In genomic region chr7:116307099-116307870, GRCm38 (mm10) we compare ENCODE assay signal across 8 mouse cellular contexts. TPM values are rescaled to one million over a fixed set of nuclear protein-coding genes. Genes with fewer than 3 reads are reported as not detected.
DNase-seq lines count a peak whose midpoint lies in the region; ATAC-seq and TF ChIP-seq lines count a peak whose summit lies in the region.

No protein-coding gene starts in this region.

- peaks cover 5% of the 10 kb centered on the region; the same call in 1 of the 2 replicates for H3K27me3 ChIP-seq in heart, embryonic 11.5 days (ENCODE audit: control insufficient read depth, insufficient read depth, low read length)
- peaks cover 12% of the 10 kb centered on the region for H3K27me3 ChIP-seq in kidney, embryonic 14.5 days (ENCODE audit: control insufficient read depth, insufficient read depth, low read length)
- peaks cover 20% of the 10 kb centered on the region for H3K27me3 ChIP-seq in liver, postnatal 0 days (ENCODE audit: insufficient read depth, low read length)

- H3K4me3 ChIP-seq in ES-E14 (ENCODE audit: insufficient read depth in 1 of 2, low read depth in 1 of 2, low read length in 2 of 2, poor library complexity in 1 of 2, severe bottlenecking in 1 of 2) = peak overlapping the region; percentile 89 to 98
- peak overlapping the region; percentile 69 for H3K4me3 ChIP-seq in bone marrow, adult 2 months (replicated peaks; ENCODE audit: control insufficient read depth, low read depth, low read length)
- H3K4me3 ChIP-seq in embryonic fibroblast, embryonic 13.5 days (ENCODE audit: insufficient read depth, low read length) = peak overlapping the region; percentile 47
- H3K4me3 ChIP-seq in heart, embryonic 11.5 days (ENCODE audit: low read depth, low read length) = peak overlapping the region; percentile 86
- H3K4me3 ChIP-seq in kidney, embryonic 14.5 days (ENCODE audit: low read length) = peak overlapping the region; percentile 76
- peak overlapping the region; percentile 75 for H3K4me3 ChIP-seq in liver, postnatal 0 days (ENCODE audit: low read depth, low read length)
- H3K4me3 ChIP-seq in olfactory bulb, adult 2 months (ENCODE audit: insufficient read depth, low read depth, low read length) = peak overlapping the region; percentile 53

- no peak for TF ChIP-seq CTCF in bone marrow, adult 2 months (IDR thresholded peaks at IDR 0.05; ENCODE audit: control insufficient read depth, insufficient read depth, low read length)
- TF ChIP-seq CTCF in embryonic fibroblast, embryonic 13.5 days (IDR thresholded peaks at IDR 0.05; ENCODE audit: borderline replicate concordance, insufficient read depth, low read length) = no peak
- TF ChIP-seq CTCF in liver, postnatal 0 days (IDR thresholded peaks at IDR 0.05; ENCODE audit: low read depth) = no peak
- TF ChIP-seq CTCF in olfactory bulb, adult 2 months (IDR thresholded peaks at IDR 0.05; ENCODE audit: insufficient read depth, low read depth, low read length) = no peak

- peak overlapping the region; percentile 95 for H3K9ac ChIP-seq in ES-E14 (ENCODE audit: insufficient read depth, low read depth, low read length, poor library complexity, severe bottlenecking)
- peak overlapping the region; percentile 73 for H3K9ac ChIP-seq in heart, embryonic 11.5 days (ENCODE audit: low read depth, low read length)
- peak overlapping the region; percentile 65 for H3K9ac ChIP-seq in kidney, embryonic 14.5 days (ENCODE audit: low read depth, low read length)
- peak overlapping the region; percentile 60 for H3K9ac ChIP-seq in liver, postnatal 0 days (replicated peaks)

- peak overlapping the region; percentile 92 for H3K27ac ChIP-seq in ES-E14 (ENCODE audit: insufficient read depth, low read depth, low read length, poor library complexity, severe bottlenecking)
- H3K27ac ChIP-seq in bone marrow, adult 2 months (ENCODE audit: control insufficient read depth, insufficient read depth, low read depth, low read length, poor library complexity) = no peak overlapping the region; the same call in 1 of the 2 replicates
- H3K27ac ChIP-seq in embryonic fibroblast, embryonic 13.5 days (ENCODE audit: insufficient read depth, low read length) = no peak overlapping the region
- peak overlapping the region; percentile 66 for H3K27ac ChIP-seq in heart, embryonic 11.5 days (ENCODE audit: low read depth, low read length)
- H3K27ac ChIP-seq in kidney, embryonic 14.5 days (ENCODE audit: low read depth, low read length) = peak overlapping the region; percentile 69; the same call in 1 of the 2 replicates
- H3K27ac ChIP-seq in liver, postnatal 0 days (ENCODE audit: low read depth) = peak overlapping the region; percentile 74
- H3K27ac ChIP-seq in olfactory bulb, adult 2 months (ENCODE audit: insufficient read depth, low read depth, low read length) = no peak overlapping the region

- no peak for TF ChIP-seq POLR2A in bone marrow, adult 2 months (IDR thresholded peaks at IDR 0.05; ENCODE audit: borderline replicate concordance, control insufficient read depth, low read depth, low read length)
- TF ChIP-seq POLR2A in embryonic fibroblast, embryonic 13.5 days (IDR thresholded peaks at IDR 0.05; ENCODE audit: low read depth, low read length) = peak; percentile 49; the same call in 1 of the 2 replicates
- TF ChIP-seq POLR2A in olfactory bulb, adult 2 months (IDR thresholded peaks at IDR 0.05; ENCODE audit: insufficient read depth, low read depth, low read length) = no peak

- TF ChIP-seq EP300 in liver, postnatal 0 days (IDR thresholded peaks at IDR 0.05; ENCODE audit: low read depth) = no peak

- H3K36me3 ChIP-seq in ES-E14 (ENCODE audit: control insufficient read depth, insufficient read depth, low read length, poor library complexity, severe bottlenecking) = no peaks in the 10 kb centered on the region; the same call in 1 of the 2 replicates
- no peaks in the 10 kb centered on the region for H3K36me3 ChIP-seq in heart, embryonic 11.5 days (ENCODE audit: control insufficient read depth, insufficient read depth, low read length)
- no peaks in the 10 kb centered on the region for H3K36me3 ChIP-seq in kidney, embryonic 14.5 days (ENCODE audit: control insufficient read depth, insufficient read depth, low read length)
- no peaks in the 10 kb centered on the region for H3K36me3 ChIP-seq in liver, postnatal 0 days (replicated peaks; ENCODE audit: insufficient read depth, low read length)

- peaks cover 4 to 14% of the 10 kb centered on the region in 2 experiments; a peak in 3 of 4 replicates for H3K4me1 ChIP-seq in ES-E14 (ENCODE audit: control insufficient read depth in 2 of 2, insufficient read depth in 2 of 2, low read length in 2 of 2, poor library complexity in 1 of 2)
- no peaks in the 10 kb centered on the region; the same call in 1 of the 2 replicates for H3K4me1 ChIP-seq in bone marrow, adult 2 months (ENCODE audit: control insufficient read depth, insufficient read depth, low read length)
- H3K4me1 ChIP-seq in embryonic fibroblast, embryonic 13.5 days (ENCODE audit: control insufficient read depth, insufficient read depth, low read length) = no peaks in the 10 kb centered on the region
- H3K4me1 ChIP-seq in heart, embryonic 11.5 days (ENCODE audit: control insufficient read depth, insufficient read depth, low read length) = peaks cover 5% of the 10 kb centered on the region; the same call in 1 of the 2 replicates
- peaks cover 13% of the 10 kb centered on the region for H3K4me1 ChIP-seq in kidney, embryonic 14.5 days (ENCODE audit: control insufficient read depth, insufficient read depth, low read length)
- peaks cover 7% of the 10 kb centered on the region for H3K4me1 ChIP-seq in liver, postnatal 0 days (ENCODE audit: insufficient read depth)
- peaks cover 14% of the 10 kb centered on the region for H3K4me1 ChIP-seq in olfactory bulb, adult 2 months (ENCODE audit: control insufficient read depth, insufficient read depth, low read length)

- in situ Hi-C loops in ES-E14 (cut with MboI; ENCODE audit: low sequenced_read_pairs in 2 of 2, unreplicated experiment in 2 of 2) = no loop called here

- under 1% methylated on average over 63 of the region's 63 CpGs for WGBS in bone marrow, adult 2 months
- 1% methylated on average over 63 of the region's 63 CpGs for WGBS in heart, embryonic 11.5 days (ENCODE audit: insufficient replicate concordance)
- 1% methylated on average over 62 of the region's 63 CpGs for WGBS in kidney, embryonic 14.5 days
- WGBS in liver, postnatal 0 days (ENCODE audit: insufficient replicate concordance) = under 1% methylated on average over 57 of the region's 63 CpGs
- under 1% methylated on average over 63 of the region's 63 CpGs for WGBS in olfactory bulb, adult 2 months

- ATAC-seq in heart, embryonic 11.5 days (replicated peaks; ENCODE audit: insufficient number of reproducible peaks, low FRiP score, low TSS enrichment) = peak; percentile 78
- peak; percentile 72 for ATAC-seq in kidney, embryonic 14.5 days (ENCODE audit: low FRiP score, low TSS enrichment)
- ATAC-seq in liver, postnatal 0 days = peak; percentile 78

- H3K9me3 ChIP-seq in ES-E14 (ENCODE audit: control insufficient read depth, insufficient read depth, low read depth, low read length) = no peaks in the 10 kb centered on the region
- H3K9me3 ChIP-seq in heart, embryonic 11.5 days (replicated peaks; ENCODE audit: control insufficient read depth, low read length) = no peaks in the 10 kb centered on the region
- no peaks in the 10 kb centered on the region for H3K9me3 ChIP-seq in kidney, embryonic 14.5 days (ENCODE audit: control insufficient read depth, low read length)
- H3K9me3 ChIP-seq in liver, postnatal 0 days (ENCODE audit: low read length) = no peaks in the 10 kb centered on the region

- DNase-seq in ES-E14 (ENCODE audit: low read depth, low spot score) = peak; percentile 76
- DNase-seq in liver, postnatal 0 days = peak; percentile 62
- DNase-seq in urinary bladder, postnatal 25 days (ENCODE audit: low spot score) = peak; percentile 59

- H3K4me2 ChIP-seq in heart, embryonic 11.5 days = peak overlapping the region; percentile 97
- H3K4me2 ChIP-seq in kidney, embryonic 14.5 days (replicated peaks; ENCODE audit: low read depth, low read length) = peak overlapping the region; percentile 97
- H3K4me2 ChIP-seq in liver, postnatal 0 days (ENCODE audit: low read depth, low read length) = peak overlapping the region; percentile 95

TF ChIP-seq in ES-E14, 5 proteins besides CTCF, POLR2A, EP300 and RAD21:
- TF ChIP-seq MAFK (IDR thresholded peaks at IDR 0.05; ENCODE audit: insufficient read depth, low read depth, low read length) = no peak
- no peak for TF ChIP-seq HCFC1 (IDR thresholded peaks at IDR 0.05; ENCODE audit: borderline replicate concordance, insufficient read depth, low read length)
- no peak for TF ChIP-seq ZC3H11A (IDR thresholded peaks at IDR 0.05; ENCODE audit: borderline replicate concordance, low read depth, low read length)
- no peak for TF ChIP-seq CHD2 (IDR thresholded peaks at IDR 0.05; ENCODE audit: low read depth, low read length)
- TF ChIP-seq ZNF384 (IDR thresholded peaks at IDR 0.05; ENCODE audit: low read depth, low read length) = no peak

RNA-seq across cellular contexts. Expression of gene Plekha7, which starts 0.9 kb away (rescaled TPM):
- total RNA-seq in ES-E14 (2012; rRNA removed) = 38.0 and 56.4 TPM in 2 replicates
- polyA plus RNA-seq in bone marrow, adult 2 months (2011; ENCODE audit: insufficient read depth, insufficient read length, low replicate concordance, missing spikeins) = 4.8 TPM in 1 of 2 replicates, not detected in the other
- 3.0 and 5.8 TPM in 2 replicates for polyA plus RNA-seq in embryonic fibroblast, embryonic 13.5 days (2011; ENCODE audit: insufficient read length, low read depth, missing spikeins)
- polyA plus RNA-seq in heart, embryonic 11.5 days (2014; fragmentation: Nextera tagmentation; extraction: Ambion mirVana) = 25.7 and 29.1 TPM in 2 replicates
- polyA plus RNA-seq in kidney, embryonic 14.5 days (2014; fragmentation: Nextera tagmentation; extraction: Ambion mirVana) = 7.2 and 8.0 TPM in 2 replicates
- 1.5 and 1.8 TPM in 2 replicates for polyA plus RNA-seq in liver, postnatal 0 days (2015; fragmentation: Nextera tagmentation; extraction: Ambion mirVana)
- polyA plus RNA-seq in olfactory bulb, adult 2 months (2012; ENCODE audit: insufficient read depth, insufficient read length, low replicate concordance, missing spikeins) = not detected in 2 replicates

RNA-seq across cellular contexts. Expression of gene Rps13, which starts 26.7 kb away (rescaled TPM):
- 801 and 1,038 TPM in 2 replicates for total RNA-seq in ES-E14 (2012; rRNA removed)
- 90.8 and 446 TPM in 2 replicates for polyA plus RNA-seq in bone marrow, adult 2 months (2011; ENCODE audit: insufficient read depth, insufficient read length, low replicate concordance, missing spikeins)
- polyA plus RNA-seq in embryonic fibroblast, embryonic 13.5 days (2011; ENCODE audit: insufficient read length, low read depth, missing spikeins) = 289 and 566 TPM in 2 replicates
- polyA plus RNA-seq in heart, embryonic 11.5 days (2014; fragmentation: Nextera tagmentation; extraction: Ambion mirVana) = 706 and 724 TPM in 2 replicates
- polyA plus RNA-seq in kidney, embryonic 14.5 days (2014; fragmentation: Nextera tagmentation; extraction: Ambion mirVana) = 954 and 1,227 TPM in 2 replicates
- polyA plus RNA-seq in liver, postnatal 0 days (2015; fragmentation: Nextera tagmentation; extraction: Ambion mirVana) = 425 and 427 TPM in 2 replicates
- not detected in 2 replicates for polyA plus RNA-seq in olfactory bulb, adult 2 months (2012; ENCODE audit: insufficient read depth, insufficient read length, low replicate concordance, missing spikeins)

Comparison
In these comparisons a context has a peak if more than half of its experiments do, and no peak if none do; other contexts are left out.
1. H3K27ac ChIP-seq: peak in ES-E14 (single experiment), heart, embryonic 11.5 days (single experiment), kidney, embryonic 14.5 days (single experiment) and liver, postnatal 0 days (single experiment); none in bone marrow, adult 2 months (single experiment), embryonic fibroblast, embryonic 13.5 days (single experiment) and olfactory bulb, adult 2 months (single experiment).
2. Peak in every context shown above with its lines, with median percentiles within 50 percentile points of each other: DNase-seq, H3K4me3 ChIP-seq, H3K9ac ChIP-seq, ATAC-seq and H3K4me2 ChIP-seq.